Comparison of ENCODE assay signal across 8 mouse cellular contexts in the genomic region with DNA sequence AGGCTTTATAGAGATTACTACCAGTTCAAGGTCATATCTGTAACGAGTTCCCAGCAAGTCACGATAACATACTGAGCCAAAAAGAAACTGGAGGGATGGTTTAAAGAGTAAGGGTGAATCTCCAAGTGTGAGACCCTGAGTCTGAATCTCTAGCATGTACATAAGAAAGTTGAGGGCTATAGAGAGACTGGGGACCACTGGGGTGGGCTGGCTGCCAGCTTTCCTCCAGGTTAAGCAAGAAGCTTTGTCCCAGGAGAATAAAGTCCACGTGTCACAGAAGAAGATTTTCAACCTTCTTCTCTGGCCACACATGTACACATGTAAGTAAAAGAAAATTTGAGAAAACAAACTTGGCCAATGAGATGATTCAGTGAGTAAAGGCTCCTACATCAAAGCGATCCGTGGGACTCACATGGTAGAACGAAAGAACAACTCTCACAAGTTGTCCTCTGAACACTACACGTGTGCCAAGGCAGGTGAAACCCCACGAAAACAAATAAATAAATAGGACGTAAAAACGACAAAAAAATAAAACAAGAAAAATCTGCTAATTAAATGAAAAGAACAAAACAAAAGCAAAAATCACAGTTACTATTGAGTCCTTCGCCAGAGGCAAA. TPM values are rescaled to one million over a fixed set of nuclear protein-coding genes. Genes with fewer than 3 reads are reported as not detected.
A peak's percentile ranks its signal among the peaks of the same experiment; 100 is the strongest.
DNase-seq lines count a peak whose midpoint lies in the region; ATAC-seq lines count a peak whose summit lies in the region.

No protein-coding gene starts in this region.

- peak overlapping the region; percentile 68 for H3K4me3 ChIP-seq in neural tube, embryonic 11.5 days (ENCODE audit: low read depth, low read length)
- H3K4me3 ChIP-seq in embryonic facial prominence, embryonic 13.5 days, result peak overlapping the region; percentile 84
- H3K4me3 ChIP-seq in intestine, embryonic 14.5 days (ENCODE audit: low read depth, low read length), result peak overlapping the region; percentile 61
- H3K4me3 ChIP-seq in midbrain, embryonic 14.5 days (replicated peaks; ENCODE audit: low read depth, low read length), result peak overlapping the region; percentile 74

- peak overlapping the region; percentile 43 for H3K4me2 ChIP-seq in neural tube, embryonic 11.5 days (ENCODE audit: low read depth)
- peak overlapping the region; percentile 78 for H3K4me2 ChIP-seq in embryonic facial prominence, embryonic 13.5 days
- H3K4me2 ChIP-seq in intestine, embryonic 14.5 days (ENCODE audit: low read length), result peak overlapping the region; percentile 60
- peak overlapping the region; percentile 63 for H3K4me2 ChIP-seq in midbrain, embryonic 14.5 days (ENCODE audit: low read length)

- no peaks in the 10 kb centered on the region for H3K9me3 ChIP-seq in neural tube, embryonic 11.5 days (ENCODE audit: control insufficient read depth, low read length)
- H3K9me3 ChIP-seq in embryonic facial prominence, embryonic 13.5 days, result no peaks in the 10 kb centered on the region
- H3K9me3 ChIP-seq in intestine, embryonic 14.5 days (ENCODE audit: control insufficient read depth, low read length), result no peaks in the 10 kb centered on the region
- no peaks in the 10 kb centered on the region for H3K9me3 ChIP-seq in midbrain, embryonic 14.5 days (ENCODE audit: control insufficient read depth, low read length)

- no peak overlapping the region for H3K27ac ChIP-seq in neural tube, embryonic 11.5 days (ENCODE audit: low read depth, low read length)
- H3K27ac ChIP-seq in embryonic facial prominence, embryonic 13.5 days, result no peak overlapping the region
- no peak overlapping the region for H3K27ac ChIP-seq in intestine, embryonic 14.5 days (ENCODE audit: low read depth)
- peak overlapping the region; percentile 78 for H3K27ac ChIP-seq in midbrain, embryonic 14.5 days (replicated peaks; ENCODE audit: low read depth, low read length)

- no peaks in the 10 kb centered on the region for H3K27me3 ChIP-seq in neural tube, embryonic 11.5 days (ENCODE audit: control insufficient read depth, insufficient read depth, low read length)
- H3K27me3 ChIP-seq in embryonic facial prominence, embryonic 13.5 days, result peaks cover 14% of the 10 kb centered on the region
- H3K27me3 ChIP-seq in intestine, embryonic 14.5 days (replicated peaks; ENCODE audit: control insufficient read depth, insufficient read depth, low read length), result peaks cover 3% of the 10 kb centered on the region; the same call in 1 of the 2 replicates
- no peaks in the 10 kb centered on the region for H3K27me3 ChIP-seq in midbrain, embryonic 14.5 days (ENCODE audit: control insufficient read depth, insufficient read depth, low read length)

- peak; percentile 36 for ATAC-seq in neural tube, embryonic 11.5 days (ENCODE audit: insufficient read depth, low FRiP score, low TSS enrichment)
- no peak for ATAC-seq in embryonic facial prominence, embryonic 13.5 days (ENCODE audit: insufficient number of reproducible peaks, insufficient read depth, low FRiP score, low TSS enrichment, low read depth)
- 0 out of 2 replicates have a peak, but pooled peaks have one; percentile 11 for ATAC-seq in intestine, embryonic 14.5 days (replicated peaks; ENCODE audit: low FRiP score, low TSS enrichment, low read depth)
- ATAC-seq in midbrain, embryonic 14.5 days (ENCODE audit: low FRiP score, low TSS enrichment), result peak; percentile 31

- DNase-seq in neural tube, embryonic 11.5 days (ENCODE audit: low spot score), result no peak
- no peak for DNase-seq in neural tube, embryonic 10.5 days (ENCODE audit: extremely low spot score, low spot score)
- no peak for DNase-seq in intestine, embryonic 14.5 days (ENCODE audit: low spot score)
- peak; percentile 16 for DNase-seq in midbrain, embryonic 14.5 days
- no peak for DNase-seq in spleen, postnatal 4 days (ENCODE audit: low spot score in 2 of 2)
- DNase-seq in ovary, postnatal 14 days (ENCODE audit: low spot score), result no peak
- DNase-seq in embryo, embryonic 11 days, result no peak

- H3K9ac ChIP-seq in neural tube, embryonic 11.5 days (ENCODE audit: low read length), result peak overlapping the region; percentile 72; the same call in 1 of the 2 replicates
- H3K9ac ChIP-seq in embryonic facial prominence, embryonic 13.5 days, result peak overlapping the region; percentile 54; the same call in 1 of the 2 replicates
- peak overlapping the region; percentile 16; the same call in 1 of the 2 replicates for H3K9ac ChIP-seq in intestine, embryonic 14.5 days (ENCODE audit: low read length)
- H3K9ac ChIP-seq in midbrain, embryonic 14.5 days (replicated peaks; ENCODE audit: low read length), result peak overlapping the region; percentile 89; the same call in 1 of the 2 replicates

- H3K4me1 ChIP-seq in neural tube, embryonic 11.5 days (ENCODE audit: control insufficient read depth, insufficient read depth, low read length), result peaks cover 3% of the 10 kb centered on the region; the same call in 1 of the 2 replicates
- peaks cover 8% of the 10 kb centered on the region for H3K4me1 ChIP-seq in embryonic facial prominence, embryonic 13.5 days
- 0 out of 2 replicates have a peak, but pooled peaks cover 5% of the 10 kb centered on the region for H3K4me1 ChIP-seq in intestine, embryonic 14.5 days (replicated peaks; ENCODE audit: control insufficient read depth, insufficient read depth, low read length)
- peaks cover 8% of the 10 kb centered on the region; the same call in 1 of the 2 replicates for H3K4me1 ChIP-seq in midbrain, embryonic 14.5 days (ENCODE audit: control insufficient read depth, insufficient read depth, low read length)

- WGBS in neural tube, embryonic 11.5 days, result 64% methylated on average over 11 of the region's 11 CpGs
- 55% methylated on average over 11 of the region's 11 CpGs for WGBS in embryonic facial prominence, embryonic 13.5 days
- WGBS in intestine, embryonic 14.5 days, result 55% methylated on average over 11 of the region's 11 CpGs
- 60% methylated on average over 11 of the region's 11 CpGs for WGBS in midbrain, embryonic 14.5 days

- no peaks in the 10 kb centered on the region for H3K36me3 ChIP-seq in neural tube, embryonic 11.5 days (ENCODE audit: control insufficient read depth, insufficient read depth, low read length)
- no peaks in the 10 kb centered on the region for H3K36me3 ChIP-seq in embryonic facial prominence, embryonic 13.5 days
- H3K36me3 ChIP-seq in intestine, embryonic 14.5 days (ENCODE audit: control insufficient read depth, insufficient read depth, low read length), result no peaks in the 10 kb centered on the region
- 0 out of 2 replicates have a peak, but pooled peaks cover 3% of the 10 kb centered on the region for H3K36me3 ChIP-seq in midbrain, embryonic 14.5 days (ENCODE audit: control insufficient read depth, insufficient read depth, low read length)

RNA-seq across cellular contexts. Expression of a gene that starts 35.8 kb away (rescaled TPM):
- not detected in 2 replicates for polyA plus RNA-seq in neural tube, embryonic 11.5 days (2014; fragmentation: Nextera tagmentation; extraction: Ambion mirVana)
- not detected in 2 replicates for polyA plus RNA-seq in embryonic facial prominence, embryonic 13.5 days (2015; fragmentation: Nextera tagmentation; extraction: Ambion mirVana)
- not detected in 2 replicates for polyA plus RNA-seq in intestine, embryonic 14.5 days (2014; fragmentation: Nextera tagmentation; extraction: Ambion mirVana)
- not detected in 2 replicates for polyA plus RNA-seq in midbrain, embryonic 14.5 days (2014; fragmentation: Nextera tagmentation; extraction: Ambion mirVana)

Comparison
In these comparisons a context has a peak if more than half of its experiments do, and no peak if none do; other contexts are left out.
1. H3K9ac ChIP-seq: peak in every context shown above with its lines; median percentile 89 in midbrain, embryonic 14.5 days; 72 in neural tube, embryonic 11.5 days; 54 in embryonic facial prominence, embryonic 13.5 days; 16 in intestine, embryonic 14.5 days.